Mouse (Mus musculus): ENCODE measurements at regions not wholly inside any gene's neighbourhood (a gene's known extent, or its start where the extent isn't known, plus 50 kb on each side); places are given as distances from the start of the nearest gene placed in this dataset.
A peak's percentile ranks its signal among the peaks of the same experiment; 100 is the strongest.

GRCm38 (mm10) chr17:65114651-65115050 lies 278.8 kb upstream of the 4930583I09Rik start:
- H3K4me1 ChIP-seq (ENCODE audit: control insufficient read depth, insufficient read depth, low read length): no peaks in the 10 kb centered on the region
- no peak overlapping the region for H3K27ac ChIP-seq (replicated peaks; ENCODE audit: low read depth, low read length)
- ATAC-seq (ENCODE audit: low FRiP score, low read depth) (peak; percentile 37; the same call in 1 of the 2 replicates), DNase-seq (ENCODE audit: low spot score) (no peak)
- H3K9me3 ChIP-seq (ENCODE audit: control insufficient read depth, low read length): no peaks in the 10 kb centered on the region
- TF ChIP-seq POLR2A (IDR thresholded peaks at IDR 0.05; ENCODE audit: borderline replicate concordance, extremely low read depth, insufficient read depth, insufficient read length): no peak
- 64% methylated on average over 5 of the region's 5 CpGs for WGBS
- H3K4me2 ChIP-seq (replicated peaks; ENCODE audit: low read depth, low read length, severe bottlenecking): no peak overlapping the region
- no peak overlapping the region for H3K9ac ChIP-seq (ENCODE audit: low read depth, low read length, severe bottlenecking)
- no peak overlapping the region for H3K4me3 ChIP-seq (replicated peaks; ENCODE audit: low read length)
- H3K27me3 ChIP-seq (ENCODE audit: control insufficient read depth, insufficient read depth, low read length): no peaks in the 10 kb centered on the region
- H3K36me3 ChIP-seq (ENCODE audit: control insufficient read depth, insufficient read depth, low read length): no peaks in the 10 kb centered on the region

GRCm38 (mm10) chr17:65113121-65113520 lies 277.2 kb upstream of the 4930583I09Rik start:
- Histone ChIP-seq H3K9me3 (ENCODE audit: control insufficient read depth, low read length) (no peaks in the 10 kb centered on the region), H3K4me3 (replicated peaks; ENCODE audit: low read length) (no peak overlapping the region), H3K4me2 (replicated peaks; ENCODE audit: low read depth, low read length, severe bottlenecking) (no peak overlapping the region), H3K27ac (replicated peaks; ENCODE audit: low read depth, low read length) (no peak overlapping the region), H3K36me3 (ENCODE audit: control insufficient read depth, insufficient read depth, low read length) (no peaks in the 10 kb centered on the region), H3K9ac (ENCODE audit: low read depth, low read length, severe bottlenecking) (no peak overlapping the region), H3K27me3 (ENCODE audit: control insufficient read depth, insufficient read depth, low read length) (no peaks in the 10 kb centered on the region), H3K4me1 (ENCODE audit: control insufficient read depth, insufficient read depth, low read length) (no peaks in the 10 kb centered on the region)
- no peak for DNase-seq (ENCODE audit: low spot score)
- ATAC-seq (ENCODE audit: low FRiP score, low read depth): no peak
- WGBS: 70% methylated on average over 3 of the region's 3 CpGs
- TF ChIP-seq POLR2A (IDR thresholded peaks at IDR 0.05; ENCODE audit: borderline replicate concordance, extremely low read depth, insufficient read depth, insufficient read length): no peak

GRCm38 (mm10) chr17:65105622-65106021 lies 269.8 kb upstream of the 4930583I09Rik start:
- WGBS: 94% methylated on average over 2 of the region's 2 CpGs
- no peak overlapping the region for H3K4me2 ChIP-seq (replicated peaks; ENCODE audit: low read depth, low read length, severe bottlenecking)
- H3K36me3 ChIP-seq (ENCODE audit: control insufficient read depth, insufficient read depth, low read length): no peaks in the 10 kb centered on the region
- H3K4me3 ChIP-seq (replicated peaks; ENCODE audit: low read length): no peak overlapping the region
- no peak overlapping the region for H3K27ac ChIP-seq (replicated peaks; ENCODE audit: low read depth, low read length)
- no peaks in the 10 kb centered on the region for H3K9me3 ChIP-seq (ENCODE audit: control insufficient read depth, low read length)
- no peak for TF ChIP-seq POLR2A (IDR thresholded peaks at IDR 0.05; ENCODE audit: borderline replicate concordance, extremely low read depth, insufficient read depth, insufficient read length)
- no peaks in the 10 kb centered on the region for H3K4me1 ChIP-seq (ENCODE audit: control insufficient read depth, insufficient read depth, low read length)
- H3K27me3 ChIP-seq (ENCODE audit: control insufficient read depth, insufficient read depth, low read length): no peaks in the 10 kb centered on the region
- no peak for ATAC-seq (ENCODE audit: low FRiP score, low read depth)
- DNase-seq (ENCODE audit: low spot score): no peak
- no peak overlapping the region for H3K9ac ChIP-seq (ENCODE audit: low read depth, low read length, severe bottlenecking)

- no peak for TF ChIP-seq POLR2A (IDR thresholded peaks at IDR 0.05; ENCODE audit: borderline replicate concordance, extremely low read depth, insufficient read depth, insufficient read length)
These were observed 265.3 kb upstream of the 4930583I09Rik start for GRCm38 (mm10) chr17:65101157-65101556.

GRCm38 (mm10) chr17:65082249-65082648 lies 246.4 kb upstream of the 4930583I09Rik start:
- DNase-seq (ENCODE audit: low spot score) (no peak), ATAC-seq (ENCODE audit: low FRiP score, low read depth) (no peak)
- Histone ChIP-seq H3K4me1 (ENCODE audit: control insufficient read depth, insufficient read depth, low read length) (no peaks in the 10 kb centered on the region), H3K9ac (ENCODE audit: low read depth, low read length, severe bottlenecking) (no peak overlapping the region), H3K4me3 (replicated peaks; ENCODE audit: low read length) (no peak overlapping the region), H3K27ac (replicated peaks; ENCODE audit: low read depth, low read length) (no peak overlapping the region), H3K4me2 (replicated peaks; ENCODE audit: low read depth, low read length, severe bottlenecking) (no peak overlapping the region), H3K36me3 (ENCODE audit: control insufficient read depth, insufficient read depth, low read length) (no peaks in the 10 kb centered on the region), H3K27me3 (ENCODE audit: control insufficient read depth, insufficient read depth, low read length) (no peaks in the 10 kb centered on the region), H3K9me3 (ENCODE audit: control insufficient read depth, low read length) (no peaks in the 10 kb centered on the region)
- TF ChIP-seq POLR2A (IDR thresholded peaks at IDR 0.05; ENCODE audit: borderline replicate concordance, extremely low read depth, insufficient read depth, insufficient read length): no peak
- 78% methylated on average over 8 of the region's 8 CpGs for WGBS

More at GRCm38 (mm10) chr17:65101157-65101556, 265.3 kb upstream of the 4930583I09Rik start:
- no peak overlapping the region for H3K9ac ChIP-seq (ENCODE audit: low read depth, low read length, severe bottlenecking)
- no peaks in the 10 kb centered on the region for H3K27me3 ChIP-seq (ENCODE audit: control insufficient read depth, insufficient read depth, low read length)
- ATAC-seq (ENCODE audit: low FRiP score, low read depth) (peak; percentile 50; the same call in 1 of the 2 replicates), DNase-seq (ENCODE audit: low spot score) (no peak)
- 58% methylated on average over 6 of the region's 6 CpGs for WGBS
- no peak overlapping the region for H3K4me3 ChIP-seq (replicated peaks; ENCODE audit: low read length)
- H3K27ac ChIP-seq (replicated peaks; ENCODE audit: low read depth, low read length): no peak overlapping the region
- no peaks in the 10 kb centered on the region for H3K9me3 ChIP-seq (ENCODE audit: control insufficient read depth, low read length)
- no peak overlapping the region for H3K4me2 ChIP-seq (replicated peaks; ENCODE audit: low read depth, low read length, severe bottlenecking)
- no peaks in the 10 kb centered on the region for H3K4me1 ChIP-seq (ENCODE audit: control insufficient read depth, insufficient read depth, low read length)
- H3K36me3 ChIP-seq (ENCODE audit: control insufficient read depth, insufficient read depth, low read length): no peaks in the 10 kb centered on the region

- DNase-seq (ENCODE audit: low spot score) (no peak), ATAC-seq (ENCODE audit: low FRiP score, low read depth) (no peak)
- Histone ChIP-seq H3K4me1 (ENCODE audit: control insufficient read depth, insufficient read depth, low read length) (no peaks in the 10 kb centered on the region), H3K9ac (ENCODE audit: low read depth, low read length, severe bottlenecking) (no peak overlapping the region), H3K4me2 (replicated peaks; ENCODE audit: low read depth, low read length, severe bottlenecking) (no peak overlapping the region), H3K27ac (replicated peaks; ENCODE audit: low read depth, low read length) (no peak overlapping the region), H3K27me3 (ENCODE audit: control insufficient read depth, insufficient read depth, low read length) (no peaks in the 10 kb centered on the region), H3K36me3 (ENCODE audit: control insufficient read depth, insufficient read depth, low read length) (no peaks in the 10 kb centered on the region), H3K9me3 (ENCODE audit: control insufficient read depth, low read length) (no peaks in the 10 kb centered on the region), H3K4me3 (replicated peaks; ENCODE audit: low read length) (no peak overlapping the region)
- no peak for TF ChIP-seq POLR2A (IDR thresholded peaks at IDR 0.05; ENCODE audit: borderline replicate concordance, extremely low read depth, insufficient read depth, insufficient read length)
- 61% methylated on average over 2 of the region's 2 CpGs for WGBS
These were observed 245.9 kb upstream of the 4930583I09Rik start for GRCm38 (mm10) chr17:65081779-65082086.
